Mouse (Mus musculus) adrenal gland, postnatal 36 days (tissue): Measurements from ENCODE around the gene D2hgdh. TPM values are rescaled to one million over a fixed set of nuclear protein-coding genes. Genes with fewer than 3 reads are reported as not detected.
"Not testable (repeated sequence)": the region's sequence is repeated elsewhere in the genome, so short reads cannot be mapped to it uniquely, and the experiment has no call there.

Experiments used
- DNase-seq, 2 experiments: peaks; one replicate each; pipeline ENCODE4 v3.0.0; 2021; ENCODE audit warnings: mixed read lengths in 1 of 2
- total RNA-seq, 2 experiments: library from RNA; stranded (reverse); gene quantifications; 2 replicates each; pipeline ENCODE4 v1.2.3; 2021

D2hgdh gene
- total RNA-seq, 2 experiments from 2014 or later, result 46.9 to 57.9 TPM

- DNase-seq, result no peak
These were observed 1.8 kb downstream of the D2hgdh start for GRCm38 (mm10) chr1:93826540-93826835.

- not testable (repeated sequence) for DNase-seq
These were observed 8.1 kb downstream of the D2hgdh start for GRCm38 (mm10) chr1:93832754-93833360.

- no peak for DNase-seq
These were observed 10.0 kb downstream of the D2hgdh start for GRCm38 (mm10) chr1:93834671-93835150.

GRCm38 (mm10) chr1:93835211-93835610 is 10.5 kb downstream of the D2hgdh start:
- no peak for DNase-seq

GRCm38 (mm10) chr1:93835876-93836531 is 11.3 kb downstream of the D2hgdh start:
- no peak for DNase-seq

- DNase-seq, result no peak
These were observed 11.8 kb downstream of the D2hgdh start for GRCm38 (mm10) chr1:93836532-93836913.

- DNase-seq, result no peak
These were observed 12.6 kb downstream of the D2hgdh start for GRCm38 (mm10) chr1:93837335-93837734.

GRCm38 (mm10) chr1:93838569-93838968 is 13.9 kb downstream of the D2hgdh start:
- DNase-seq, result not testable (repeated sequence)

GRCm38 (mm10) chr1:93845766-93846366 is 21.2 kb downstream of the D2hgdh start:
- DNase-seq, result not testable (repeated sequence)

GRCm38 (mm10) chr1:93855790-93856189 is 31.1 kb downstream of the D2hgdh start:
- DNase-seq, result not testable (repeated sequence)

- DNase-seq, result no peak
These were observed 32.7 kb downstream of the D2hgdh start for GRCm38 (mm10) chr1:93857370-93857769.

- DNase-seq, result peak in 1 of 2 experiments; percentile 20
These were observed 33.3 kb downstream of the D2hgdh start for GRCm38 (mm10) chr1:93857991-93858390.

GRCm38 (mm10) chr1:93859619-93860018 is 34.9 kb downstream of the D2hgdh start:
- no peak for DNase-seq

GRCm38 (mm10) chr1:93861048-93861447 is 36.3 kb downstream of the D2hgdh start, which contains the start of gene Gal3st2:
TSS of gene Gal3st2 (plus strand) at chr1:93861306.
- DNase-seq, result not testable (repeated sequence)

GRCm38 (mm10) chr1:93871594-93872105 is 46.9 kb downstream of the D2hgdh start:
- not testable (repeated sequence) for DNase-seq

GRCm38 (mm10) chr1:93874405-93874804 is 49.7 kb downstream of the D2hgdh start:
- DNase-seq, result not testable (repeated sequence)

- not testable (repeated sequence) for DNase-seq
These were observed 57.1 kb downstream of the D2hgdh start for GRCm38 (mm10) chr1:93881778-93882177.

GRCm38 (mm10) chr1:93890936-93891335 is 66.2 kb downstream of the D2hgdh start:
- peak in 1 of 2 experiments; percentile 11 for DNase-seq

GRCm38 (mm10) chr1:93897395-93897794 is 72.7 kb downstream of the D2hgdh start:
- DNase-seq, result not testable (repeated sequence)

- not testable (repeated sequence) for DNase-seq
These were observed 76.6 kb downstream of the D2hgdh start for GRCm38 (mm10) chr1:93901291-93901690.
